Mouse (Mus musculus) hindbrain, embryonic 12.5 days (tissue): ENCODE measurements around the gene 3110082I17Rik. TPM values are rescaled to one million over a fixed set of nuclear protein-coding genes. Genes with fewer than 3 reads are reported as not detected.

Experiments
- ATAC-seq: fragments of 200-750 bp; cut with Nextera tagmentation; 2 replicates; pipeline ENCODE4 v1.8.0; 2017; ENCODE audit warnings: moderate TSS enrichment; ENCODE audit not compliant: low FRiP score
- H3K27ac ChIP-seq: fragments of 300-500 bp; sonication (generic); 2 replicates; pipeline ENCODE4 v1.5.1; 2016; ENCODE audit warnings: mild to moderate bottlenecking
- H3K27me3 ChIP-seq: fragments of 300-500 bp; sonication (generic); 2 replicates; pipeline ENCODE4 v1.6.1; 2016; ENCODE audit warnings: mild to moderate bottlenecking
- H3K36me3 ChIP-seq: fragments of 300-500 bp; sonication (generic); 2 replicates; pipeline ENCODE4 v1.6.1; 2016; ENCODE audit warnings: mild to moderate bottlenecking
- H3K4me1 ChIP-seq: fragments of 300-500 bp; sonication (generic); 2 replicates; pipeline ENCODE4 v1.6.1; 2016
- H3K4me2 ChIP-seq: fragments of 300-500 bp; sonication (generic); replicated peaks from 2 replicates; pipeline ENCODE4 v1.6.1; 2016; ENCODE audit warnings: mild to moderate bottlenecking
- H3K4me3 ChIP-seq: fragments of 300-500 bp; sonication (generic); 2 replicates; pipeline ENCODE4 v1.5.1; 2016; ENCODE audit warnings: mild to moderate bottlenecking
- H3K9ac ChIP-seq: fragments of 300-500 bp; sonication (generic); 2 replicates; pipeline ENCODE4 v1.6.1; 2016; ENCODE audit warnings: mild to moderate bottlenecking, moderate library complexity
- H3K9me3 ChIP-seq: fragments of 300-500 bp; sonication (generic); replicated peaks from 2 replicates; pipeline ENCODE4 v1.6.1; 2016; ENCODE audit warnings: mild to moderate bottlenecking
- WGBS: fragments of 180-500 bp; shearing (Covaris S2); methylation state at CpG from one replicate; pipeline ENCODE4 v1.1.7; 2016; 5-methylcytosine and 5-hydroxymethylcytosine counted together
- polyA plus RNA-seq: library from polyadenylated mRNA; unstranded; fragments of >200 nt; fragmentation: Nextera tagmentation; extraction: Ambion mirVana; gene quantifications from 2 replicates; pipeline ENCODE4 v1.2.1, GENCODE M21; 2016

3110082I17Rik gene
- polyA plus RNA-seq, 1 experiment from 2014 or later: 26.3 TPM

GRCm38 (mm10) chr5:139388694-139389675 is 71.3 kb downstream of the 3110082I17Rik start:
- Histone ChIP-seq H3K9ac (no peak overlapping the region; the same call in 1 of the 2 replicates), H3K4me1 (peaks cover 40% of the 10 kb centered on the region), H3K9me3 (no peaks in the 10 kb centered on the region), H3K4me2 (no peak overlapping the region), H3K4me3 (no peak overlapping the region), H3K27ac (peak overlapping the region; percentile 68), H3K36me3 (no peaks in the 10 kb centered on the region), H3K27me3 (no peaks in the 10 kb centered on the region)
- ATAC-seq: no peak
- whole genome bisulfite sequencing: 77% methylated on average over 17 of the region's 17 CpGs

GRCm38 (mm10) chr5:139388195-139388570 is 72.1 kb downstream of the 3110082I17Rik start:
- Histone ChIP-seq H3K9ac (no peak overlapping the region; the same call in 1 of the 2 replicates), H3K36me3 (no peaks in the 10 kb centered on the region), H3K4me2 (no peak overlapping the region), H3K27ac (peak overlapping the region; percentile 23; the same call in 1 of the 2 replicates), H3K4me3 (no peak overlapping the region), H3K9me3 (no peaks in the 10 kb centered on the region), H3K4me1 (peaks cover 38% of the 10 kb centered on the region), H3K27me3 (no peaks in the 10 kb centered on the region)
- 82% methylated on average over 4 of the region's 4 CpGs for WGBS
- no peak for ATAC-seq

DNA sequence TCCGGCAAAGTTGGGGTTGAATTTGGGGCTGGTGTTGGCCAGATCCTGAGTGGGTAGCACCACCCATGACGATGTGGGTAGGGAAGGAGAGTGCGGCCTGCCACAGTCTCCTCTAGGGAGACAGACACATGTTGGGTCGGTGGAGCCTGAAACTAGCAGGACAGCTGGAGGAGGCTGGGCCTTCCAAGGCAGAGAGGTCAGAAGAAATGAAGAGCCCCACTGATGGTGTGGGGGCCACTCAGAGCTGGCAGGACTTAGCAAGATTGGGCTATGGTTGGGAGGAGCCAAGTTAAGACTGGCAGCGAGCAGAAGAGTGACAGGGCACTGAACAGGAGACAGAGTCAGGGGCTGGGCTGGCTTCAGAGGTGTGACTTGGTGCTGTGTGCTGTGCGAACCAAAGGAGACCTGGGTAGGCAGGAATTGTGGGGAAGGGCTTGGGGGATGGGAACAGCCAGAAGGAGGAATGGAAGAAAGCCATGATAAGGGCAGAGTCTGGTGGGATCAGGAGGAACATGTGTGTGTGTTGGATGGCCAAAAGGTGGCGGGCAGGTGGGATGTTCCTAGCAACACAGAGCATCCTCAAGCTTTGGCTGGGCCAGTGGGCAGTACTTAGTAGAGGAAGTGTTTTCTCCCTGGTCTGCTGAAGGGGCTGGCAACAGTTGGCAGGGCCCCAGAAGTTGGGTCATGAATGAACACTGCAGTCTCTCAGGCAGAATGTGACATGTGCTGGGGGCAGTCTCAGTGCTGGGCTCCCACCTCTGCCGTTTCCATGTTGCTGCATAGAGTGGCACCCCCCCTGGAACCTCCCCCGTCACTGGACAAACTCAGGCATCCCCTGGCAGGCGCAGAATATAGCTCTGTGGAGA is 72.8 kb downstream of the 3110082I17Rik start:
- H3K27ac ChIP-seq: 0 out of 2 replicates have a peak overlapping the region, but pooled peaks have one; percentile 23
- H3K9ac ChIP-seq: no peak overlapping the region
- 82% methylated on average over 10 of the region's 10 CpGs for WGBS
- H3K4me1 ChIP-seq: peaks cover 44% of the 10 kb centered on the region
- H3K4me2 ChIP-seq: no peak overlapping the region
- no peaks in the 10 kb centered on the region for H3K9me3 ChIP-seq
- no peaks in the 10 kb centered on the region for H3K36me3 ChIP-seq
- H3K4me3 ChIP-seq: no peak overlapping the region
- no peak for ATAC-seq
- H3K27me3 ChIP-seq: no peaks in the 10 kb centered on the region

- no peaks in the 10 kb centered on the region for H3K36me3 ChIP-seq
- 95% methylated on average over 5 of the region's 5 CpGs for WGBS
- H3K4me1 ChIP-seq: peaks cover 53% of the 10 kb centered on the region
- no peak overlapping the region for H3K27ac ChIP-seq
- no peaks in the 10 kb centered on the region for H3K9me3 ChIP-seq
- 0 out of 2 replicates have a peak, but pooled peaks cover 5% of the 10 kb centered on the region for H3K27me3 ChIP-seq
- no peak for ATAC-seq
- no peak overlapping the region for H3K4me3 ChIP-seq
- H3K9ac ChIP-seq: no peak overlapping the region
- no peak overlapping the region for H3K4me2 ChIP-seq
These were observed 74.3 kb downstream of the 3110082I17Rik start for GRCm38 (mm10) chr5:139386047-139386446.

DNA sequence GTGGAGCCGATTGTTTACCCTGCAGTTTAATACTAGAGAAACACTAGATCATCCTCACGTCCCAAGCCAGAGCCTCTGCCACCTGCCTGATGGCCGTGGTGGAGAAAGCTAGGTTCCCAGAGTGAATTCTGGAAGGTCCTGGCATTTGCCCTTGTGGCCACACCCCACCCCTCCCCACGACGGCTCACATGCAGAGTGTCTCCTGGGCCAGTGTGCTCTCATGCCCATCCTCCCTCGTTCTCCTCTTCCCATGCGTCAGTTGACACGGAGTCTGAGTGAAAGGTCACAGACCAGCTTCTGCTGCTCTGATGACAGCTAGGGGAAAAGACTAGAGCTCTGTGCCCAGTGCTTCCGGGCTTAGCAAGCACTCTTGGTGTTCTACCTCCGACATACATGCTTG is 75.8 kb downstream of the 3110082I17Rik start:
- peaks cover 50% of the 10 kb centered on the region for H3K4me1 ChIP-seq
- no peak for ATAC-seq
- H3K27ac ChIP-seq: no peak overlapping the region
- H3K4me2 ChIP-seq: no peak overlapping the region
- no peaks in the 10 kb centered on the region for H3K9me3 ChIP-seq
- H3K27me3 ChIP-seq: 0 out of 2 replicates have a peak, but pooled peaks cover 6% of the 10 kb centered on the region
- no peak overlapping the region for H3K9ac ChIP-seq
- 64% methylated on average over 10 of the region's 10 CpGs for WGBS
- no peaks in the 10 kb centered on the region for H3K36me3 ChIP-seq
- H3K4me3 ChIP-seq: no peak overlapping the region

- Histone ChIP-seq H3K27me3 (0 out of 2 replicates have a peak, but pooled peaks cover 9% of the 10 kb centered on the region), H3K27ac (peak overlapping the region; percentile 12), H3K4me3 (no peak overlapping the region), H3K4me1 (peaks cover 48% of the 10 kb centered on the region), H3K36me3 (no peaks in the 10 kb centered on the region), H3K9ac (no peak overlapping the region), H3K9me3 (no peaks in the 10 kb centered on the region), H3K4me2 (no peak overlapping the region)
- no peak for ATAC-seq
- 75% methylated on average over 9 of the region's 9 CpGs for WGBS
These were observed 77.1 kb downstream of the 3110082I17Rik start for GRCm38 (mm10) chr5:139383234-139383633.

DNA sequence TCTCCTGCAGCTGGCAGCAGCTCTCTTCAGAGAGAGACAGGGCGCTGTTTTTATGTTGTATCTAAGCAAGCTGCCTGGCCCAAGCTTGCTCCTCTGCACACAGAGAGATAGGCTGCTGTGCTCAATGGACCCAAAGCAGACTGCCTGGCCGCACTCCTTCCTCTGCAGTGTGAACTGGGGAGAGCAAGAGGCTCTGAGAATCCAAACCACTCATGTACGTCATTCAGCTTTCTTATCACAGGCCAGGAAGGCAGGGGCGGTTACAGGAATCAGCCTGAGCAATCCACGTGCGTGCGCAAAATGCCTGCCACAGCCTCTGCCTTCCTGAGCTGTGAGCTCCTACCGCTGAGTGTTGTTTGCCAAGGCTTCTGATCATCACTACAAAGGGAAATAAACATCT is 77.6 kb downstream of the 3110082I17Rik start:
- H3K4me2 ChIP-seq: no peak overlapping the region
- H3K36me3 ChIP-seq: no peaks in the 10 kb centered on the region
- H3K9me3 ChIP-seq: no peaks in the 10 kb centered on the region
- H3K4me1 ChIP-seq: peaks cover 48% of the 10 kb centered on the region
- WGBS: 82% methylated on average over 8 of the region's 8 CpGs
- 0 out of 2 replicates have a peak, but pooled peaks cover 9% of the 10 kb centered on the region for H3K27me3 ChIP-seq
- peak overlapping the region; percentile 55 for H3K27ac ChIP-seq
- no peak for ATAC-seq
- H3K4me3 ChIP-seq: no peak overlapping the region
- H3K9ac ChIP-seq: no peak overlapping the region

DNA sequence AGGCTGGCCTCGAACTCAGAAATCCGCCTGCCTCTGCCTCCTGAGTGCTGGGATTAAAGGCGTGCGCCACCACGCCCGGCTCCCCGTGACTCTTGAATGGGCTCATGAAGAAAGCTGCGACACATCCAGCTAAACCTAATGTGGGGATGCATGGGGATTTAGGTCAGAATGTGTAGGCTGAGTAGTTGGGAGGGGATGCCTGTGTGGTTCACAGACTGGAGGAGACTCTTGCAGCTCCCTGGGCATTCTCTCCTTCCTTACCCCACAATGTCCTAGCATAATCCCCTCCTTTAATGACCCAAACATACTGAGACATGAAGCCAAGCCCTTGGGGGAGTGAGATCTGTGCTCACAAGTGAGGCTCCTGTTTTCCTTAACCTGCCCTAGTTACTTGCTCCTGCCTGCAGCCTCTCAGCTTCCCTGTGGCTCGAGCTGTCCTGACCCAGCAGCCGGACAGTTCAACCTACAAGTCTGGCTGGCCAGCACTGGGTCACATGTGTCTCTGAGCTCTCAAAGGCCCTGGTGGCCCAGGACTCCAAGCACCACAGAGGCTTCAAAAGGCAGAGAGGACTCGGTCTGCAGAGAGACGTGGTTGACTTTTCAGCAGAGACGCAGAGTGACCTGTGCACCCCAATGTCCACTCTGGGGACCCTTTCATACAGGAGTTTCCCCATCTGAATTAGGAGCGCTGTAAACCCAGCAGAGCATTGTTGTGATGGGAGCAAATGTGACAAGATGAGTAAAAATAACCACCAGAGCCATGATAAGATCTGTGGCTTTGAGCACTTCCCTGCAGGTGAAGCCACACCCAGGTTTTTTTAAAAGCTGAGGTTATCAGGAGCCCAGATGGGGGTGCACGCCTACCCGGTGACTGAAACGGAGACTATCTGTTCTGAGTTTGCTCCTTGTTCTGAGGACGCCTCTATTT is 78.5 kb downstream of the 3110082I17Rik start:
- 0 out of 2 replicates have a peak, but pooled peaks cover 9% of the 10 kb centered on the region for H3K27me3 ChIP-seq
- ATAC-seq: no peak
- 84% methylated on average over 18 of the region's 18 CpGs for WGBS
- H3K9me3 ChIP-seq: no peaks in the 10 kb centered on the region
- no peak overlapping the region for H3K9ac ChIP-seq
- no peak overlapping the region for H3K4me3 ChIP-seq
- no peaks in the 10 kb centered on the region for H3K36me3 ChIP-seq
- no peak overlapping the region for H3K4me2 ChIP-seq
- H3K27ac ChIP-seq: peak overlapping the region; percentile 55; the same call in 1 of the 2 replicates
- H3K4me1 ChIP-seq: peaks cover 47% of the 10 kb centered on the region

GRCm38 (mm10) chr5:139380385-139381248 is 79.7 kb downstream of the 3110082I17Rik start:
- Histone ChIP-seq H3K4me3 (peak overlapping the region; percentile 61), H3K4me2 (peak overlapping the region; percentile 89), H3K4me1 (peaks cover 47% of the 10 kb centered on the region), H3K36me3 (no peaks in the 10 kb centered on the region), H3K27ac (peak overlapping the region; percentile 67), H3K9ac (peak overlapping the region; percentile 79), H3K27me3 (0 out of 2 replicates have a peak, but pooled peaks cover 9% of the 10 kb centered on the region), H3K9me3 (no peaks in the 10 kb centered on the region)
- peak; percentile 65 for ATAC-seq
- 2% methylated on average over 73 of the region's 73 CpGs for WGBS

DNA sequence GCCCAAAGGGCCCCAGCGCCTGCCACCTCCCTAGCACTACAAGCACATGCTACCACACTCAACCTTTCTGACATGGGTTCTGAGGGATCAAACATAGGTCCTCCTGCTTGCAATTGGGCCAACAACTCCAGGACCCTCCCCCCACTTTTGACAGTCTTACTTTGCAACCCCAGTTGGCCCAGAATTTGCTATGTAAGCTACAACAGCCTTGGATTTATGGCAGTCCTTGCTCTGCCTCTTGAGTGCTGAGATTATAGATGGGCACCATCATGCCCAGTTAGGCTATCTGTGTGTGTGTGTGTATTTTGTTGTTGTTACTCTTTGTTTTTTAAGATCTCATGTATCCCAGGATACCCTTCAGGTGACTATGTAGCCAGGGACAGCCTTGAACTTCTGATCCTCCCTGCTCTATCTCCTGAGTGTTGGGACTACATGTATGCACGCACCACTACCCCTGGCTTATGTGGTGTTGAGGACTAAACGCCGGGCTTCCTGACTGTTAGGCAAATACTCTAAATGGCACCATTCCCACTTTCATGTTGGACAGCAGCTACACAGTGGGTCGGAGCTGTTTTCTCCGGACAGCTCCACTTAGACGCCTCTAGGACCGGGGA is 80.4 kb downstream of the 3110082I17Rik start:
- peak overlapping the region; percentile 67 for H3K27ac ChIP-seq
- H3K9me3 ChIP-seq: no peaks in the 10 kb centered on the region
- H3K36me3 ChIP-seq: no peaks in the 10 kb centered on the region
- H3K4me3 ChIP-seq: peak overlapping the region; percentile 61
- WGBS: 28% methylated on average over 8 of the region's 8 CpGs
- peak; percentile 18 for ATAC-seq
- peaks cover 46% of the 10 kb centered on the region for H3K4me1 ChIP-seq
- peak overlapping the region; percentile 89 for H3K4me2 ChIP-seq
- 0 out of 2 replicates have a peak, but pooled peaks cover 9% of the 10 kb centered on the region for H3K27me3 ChIP-seq
- peak overlapping the region; percentile 79; the same call in 1 of the 2 replicates for H3K9ac ChIP-seq
